Mouse (Mus musculus): Measurements from ENCODE around the gene Afdn. TPM values are rescaled to one million over a fixed set of nuclear protein-coding genes. Genes with fewer than 3 reads are reported as not detected.

The Afdn gene
- polyA plus RNA-seq, 1 experiment from 2014 or later, result 159 TPM

GRCm38 (mm10) chr17:13726832-13727355 is 33.4 kb upstream of the Afdn start:
- no peak for ATAC-seq
- Histone ChIP-seq H3K4me2 (no peak overlapping the region), H3K27me3 (no peaks in the 10 kb centered on the region), H3K9ac (no peak overlapping the region), H3K9me3 (replicated peaks) (no peaks in the 10 kb centered on the region), H3K4me1 (peaks cover 19% of the 10 kb centered on the region), H3K4me3 (no peak overlapping the region), H3K27ac (no peak overlapping the region), H3K36me3 (ENCODE audit: poor library complexity, severe bottlenecking) (no peaks in the 10 kb centered on the region)
- WGBS, result 93% methylated on average over 8 of the region's 8 CpGs

DNA sequence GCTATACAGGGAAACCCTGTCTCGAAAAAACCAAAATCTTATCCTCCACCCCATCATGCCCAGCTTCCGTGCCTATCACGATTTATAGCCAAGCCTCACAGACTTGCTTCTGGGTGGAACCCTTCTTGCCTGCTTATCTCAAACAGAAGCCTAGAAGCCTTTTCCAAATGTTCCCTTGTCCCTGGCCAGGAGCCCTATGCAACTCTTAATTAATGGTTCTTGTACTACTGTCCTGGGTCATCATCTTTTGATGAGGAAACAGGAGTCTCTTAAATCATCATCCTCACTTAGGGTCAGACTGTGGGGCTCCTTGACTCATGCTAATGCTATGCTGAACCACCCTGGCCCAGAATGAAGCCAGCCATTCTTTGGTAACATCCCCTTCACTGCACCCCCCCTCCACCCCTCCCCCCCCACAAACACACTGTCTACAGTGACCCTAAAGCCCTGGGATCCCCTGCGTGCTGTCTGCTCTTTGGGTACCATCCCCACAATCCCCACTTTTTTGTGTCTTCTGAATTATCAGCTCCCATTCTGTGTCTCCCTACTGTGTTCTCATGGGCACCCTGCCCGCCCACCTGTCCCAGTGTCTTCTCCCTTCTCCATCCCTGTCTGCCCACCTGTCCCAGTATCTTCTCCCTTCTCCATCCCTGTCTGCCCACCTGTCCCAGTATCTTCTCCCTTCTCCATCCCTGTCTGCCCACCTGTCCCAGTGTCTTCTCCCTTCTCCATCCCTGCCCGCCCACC is 29.2 kb upstream of the Afdn start:
- no peak for ATAC-seq
- Histone ChIP-seq H3K4me1 (peaks cover 5% of the 10 kb centered on the region; the same call in 1 of the 2 replicates), H3K4me3 (no peak overlapping the region), H3K36me3 (ENCODE audit: poor library complexity, severe bottlenecking) (no peaks in the 10 kb centered on the region), H3K4me2 (no peak overlapping the region), H3K9me3 (replicated peaks) (no peaks in the 10 kb centered on the region), H3K27me3 (no peaks in the 10 kb centered on the region), H3K9ac (no peak overlapping the region), H3K27ac (no peak overlapping the region)
- 94% methylated on average over 6 of the region's 6 CpGs for WGBS

GRCm38 (mm10) chr17:13731727-13732112 is 28.6 kb upstream of the Afdn start:
- Histone ChIP-seq H3K36me3 (ENCODE audit: poor library complexity, severe bottlenecking) (no peaks in the 10 kb centered on the region), H3K27ac (no peak overlapping the region), H3K4me3 (no peak overlapping the region), H3K4me2 (no peak overlapping the region), H3K4me1 (peaks cover 10% of the 10 kb centered on the region; the same call in 1 of the 2 replicates), H3K27me3 (no peaks in the 10 kb centered on the region), H3K9me3 (replicated peaks) (no peaks in the 10 kb centered on the region), H3K9ac (no peak overlapping the region)
- ATAC-seq, result no peak
- WGBS, result 91% methylated on average over 4 of the region's 4 CpGs

DNA sequence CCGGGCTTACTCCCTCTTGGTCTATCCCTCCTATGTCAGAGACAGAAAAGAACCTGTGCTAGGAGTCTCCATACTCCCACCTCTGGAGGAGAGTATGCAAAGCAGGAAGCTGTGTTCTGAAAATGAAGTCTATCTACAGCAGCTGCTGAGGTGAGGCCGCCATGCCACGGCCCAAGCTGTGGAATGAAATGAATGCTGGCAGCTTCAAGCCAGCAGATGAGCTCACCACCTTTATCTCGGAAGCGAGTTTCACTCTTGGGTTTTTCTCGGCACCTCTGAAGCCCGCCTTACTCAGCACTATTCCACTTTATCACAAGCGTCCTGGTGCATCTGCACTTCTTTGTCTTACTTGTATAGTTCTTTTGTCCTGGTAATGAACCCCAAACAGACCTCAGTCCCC is 27.7 kb upstream of the Afdn start:
- Histone ChIP-seq H3K36me3 (ENCODE audit: poor library complexity, severe bottlenecking) (no peaks in the 10 kb centered on the region), H3K4me3 (no peak overlapping the region), H3K4me1 (peaks cover 10% of the 10 kb centered on the region; the same call in 1 of the 2 replicates), H3K4me2 (no peak overlapping the region), H3K9ac (no peak overlapping the region), H3K27ac (no peak overlapping the region), H3K9me3 (replicated peaks) (no peaks in the 10 kb centered on the region), H3K27me3 (no peaks in the 10 kb centered on the region)
- 60% methylated on average over 8 of the region's 8 CpGs for WGBS
- no peak for ATAC-seq

DNA sequence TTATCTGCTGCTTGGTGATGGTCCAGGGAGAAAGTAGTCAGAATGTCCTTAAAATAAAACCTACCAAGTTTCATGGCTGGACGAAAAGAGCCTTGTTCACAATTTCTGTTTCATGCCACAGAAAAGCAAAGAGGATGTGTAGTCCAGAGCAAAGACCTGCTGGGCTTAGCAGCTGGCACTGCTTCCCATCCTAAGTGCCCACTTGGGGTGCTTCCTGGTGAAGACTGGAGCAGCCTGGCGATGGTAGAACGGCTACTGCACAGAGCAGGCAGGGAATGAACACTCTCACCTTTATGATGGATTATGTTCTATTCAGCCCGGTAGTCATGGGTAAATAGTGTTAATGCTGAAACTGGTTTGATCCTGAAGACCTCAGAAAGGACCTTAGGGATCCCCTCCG is 26.4 kb upstream of the Afdn start:
- no peak for ATAC-seq
- no peak overlapping the region for H3K27ac ChIP-seq
- no peaks in the 10 kb centered on the region for H3K9me3 ChIP-seq (replicated peaks)
- no peak overlapping the region for H3K9ac ChIP-seq
- H3K4me3 ChIP-seq, result no peak overlapping the region
- 96% methylated on average over 5 of the region's 5 CpGs for WGBS
- peaks cover 10% of the 10 kb centered on the region; the same call in 1 of the 2 replicates for H3K4me1 ChIP-seq
- no peaks in the 10 kb centered on the region for H3K36me3 ChIP-seq (ENCODE audit: poor library complexity, severe bottlenecking)
- H3K4me2 ChIP-seq, result no peak overlapping the region
- H3K27me3 ChIP-seq, result no peaks in the 10 kb centered on the region

DNA sequence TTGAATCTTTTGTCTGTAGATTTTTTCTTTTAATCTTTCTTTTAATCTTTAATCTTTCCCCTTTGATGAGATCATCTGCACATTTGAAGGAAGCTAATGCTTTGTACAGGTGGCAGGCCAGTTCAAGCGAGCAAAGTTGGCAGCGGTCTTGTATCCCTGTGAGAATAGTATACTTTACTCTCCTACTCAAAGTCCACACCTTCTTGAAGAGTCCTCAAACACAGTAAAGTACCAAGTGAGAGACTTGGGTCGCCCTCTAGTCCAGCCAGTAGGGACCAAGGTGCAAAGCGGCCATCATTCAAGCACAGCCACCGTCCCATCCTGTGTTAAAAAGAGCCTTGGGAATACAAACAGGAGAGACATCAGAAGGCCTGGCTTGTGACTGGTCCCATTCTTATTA is 25.3 kb upstream of the Afdn start:
- Histone ChIP-seq H3K36me3 (ENCODE audit: poor library complexity, severe bottlenecking) (no peaks in the 10 kb centered on the region), H3K4me1 (peaks cover 10% of the 10 kb centered on the region; the same call in 1 of the 2 replicates), H3K4me2 (no peak overlapping the region), H3K9me3 (replicated peaks) (no peaks in the 10 kb centered on the region), H3K9ac (no peak overlapping the region), H3K27ac (no peak overlapping the region), H3K27me3 (no peaks in the 10 kb centered on the region), H3K4me3 (no peak overlapping the region)
- 88% methylated on average over 5 of the region's 5 CpGs for WGBS
- ATAC-seq, result no peak

GRCm38 (mm10) chr17:13735803-13736282 is 24.5 kb upstream of the Afdn start:
- Histone ChIP-seq H3K4me1 (peaks cover 15% of the 10 kb centered on the region; the same call in 1 of the 2 replicates), H3K4me2 (no peak overlapping the region), H3K27ac (no peak overlapping the region), H3K9me3 (replicated peaks) (no peaks in the 10 kb centered on the region), H3K36me3 (ENCODE audit: poor library complexity, severe bottlenecking) (no peaks in the 10 kb centered on the region), H3K4me3 (no peak overlapping the region), H3K9ac (no peak overlapping the region), H3K27me3 (no peaks in the 10 kb centered on the region)
- 72% methylated on average over 8 of the region's 8 CpGs for WGBS
- peak; percentile 48; the same call in 1 of the 2 replicates for ATAC-seq

DNA sequence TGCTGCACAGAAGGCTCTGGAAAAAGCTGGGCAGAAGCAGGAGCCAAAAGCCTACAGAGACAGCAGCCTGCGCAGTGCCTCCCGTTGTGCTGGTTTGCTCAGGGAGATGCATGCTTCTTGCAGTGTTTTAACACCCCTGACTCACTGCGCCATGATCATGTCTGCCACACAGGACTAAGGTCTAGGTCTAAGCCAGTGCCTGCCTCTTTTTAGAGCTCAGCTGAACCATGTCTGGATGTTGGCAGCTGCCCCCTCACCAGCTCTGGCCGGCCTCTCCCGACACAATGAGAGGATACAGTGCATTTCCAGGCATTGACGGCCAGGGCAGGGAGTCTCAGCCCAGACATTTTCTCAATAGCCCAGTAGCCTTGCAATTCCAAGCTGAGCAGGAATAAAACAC is 23.0 kb upstream of the Afdn start:
- WGBS, result 63% methylated on average over 6 of the region's 6 CpGs
- H3K27me3 ChIP-seq, result no peaks in the 10 kb centered on the region
- no peak overlapping the region for H3K9ac ChIP-seq
- no peak overlapping the region for H3K4me2 ChIP-seq
- no peaks in the 10 kb centered on the region for H3K36me3 ChIP-seq (ENCODE audit: poor library complexity, severe bottlenecking)
- peaks cover 18% of the 10 kb centered on the region; the same call in 1 of the 2 replicates for H3K4me1 ChIP-seq
- no peak overlapping the region for H3K27ac ChIP-seq
- ATAC-seq, result no peak; the same call in 1 of the 2 replicates
- no peak overlapping the region for H3K4me3 ChIP-seq
- H3K9me3 ChIP-seq (replicated peaks), result no peaks in the 10 kb centered on the region

- WGBS, result 77% methylated on average over 7 of the region's 7 CpGs
- H3K4me3 ChIP-seq, result no peak overlapping the region
- H3K27me3 ChIP-seq, result no peaks in the 10 kb centered on the region
- H3K9me3 ChIP-seq (replicated peaks), result no peaks in the 10 kb centered on the region
- no peak overlapping the region for H3K4me2 ChIP-seq
- no peak overlapping the region for H3K9ac ChIP-seq
- H3K4me1 ChIP-seq, result peaks cover 25% of the 10 kb centered on the region
- ATAC-seq, result no peak
- H3K36me3 ChIP-seq (ENCODE audit: poor library complexity, severe bottlenecking), result no peaks in the 10 kb centered on the region
- H3K27ac ChIP-seq, result no peak overlapping the region
Measured at GRCm38 (mm10) chr17:13738121-13738776, 22.1 kb upstream of the Afdn start.

DNA sequence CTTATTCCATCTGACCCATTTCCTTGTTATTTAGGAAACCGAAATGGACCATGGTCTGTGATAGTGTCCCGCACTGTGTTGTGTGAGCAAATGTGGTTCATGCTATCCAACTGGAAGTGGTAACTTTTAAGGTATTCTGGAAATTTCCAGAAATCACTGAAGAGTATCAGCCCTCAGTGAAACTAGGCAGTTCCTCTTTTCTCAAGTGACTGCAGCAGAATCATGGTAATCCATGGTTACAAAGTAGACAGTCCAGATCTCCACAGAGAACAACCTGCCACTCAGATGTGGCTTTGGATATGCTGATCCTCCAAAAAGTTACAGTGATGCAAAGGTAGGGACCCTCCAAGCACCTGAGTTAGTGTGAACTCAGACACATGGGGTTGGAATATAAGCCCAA is 21.4 kb upstream of the Afdn start:
- Histone ChIP-seq H3K4me2 (no peak overlapping the region), H3K9me3 (replicated peaks) (no peaks in the 10 kb centered on the region), H3K9ac (no peak overlapping the region), H3K36me3 (ENCODE audit: poor library complexity, severe bottlenecking) (no peaks in the 10 kb centered on the region), H3K4me1 (peaks cover 31% of the 10 kb centered on the region), H3K4me3 (no peak overlapping the region), H3K27ac (no peak overlapping the region), H3K27me3 (no peaks in the 10 kb centered on the region)
- ATAC-seq, result no peak
- 99% methylated on average over 2 of the region's 2 CpGs for WGBS

- H3K4me2 ChIP-seq, result no peak overlapping the region
- WGBS, result 70% methylated on average over 5 of the region's 5 CpGs
- no peak overlapping the region for H3K9ac ChIP-seq
- H3K36me3 ChIP-seq (ENCODE audit: poor library complexity, severe bottlenecking), result no peaks in the 10 kb centered on the region
- no peaks in the 10 kb centered on the region for H3K27me3 ChIP-seq
- H3K9me3 ChIP-seq (replicated peaks), result no peaks in the 10 kb centered on the region
- no peak overlapping the region for H3K4me3 ChIP-seq
- ATAC-seq, result no peak
- H3K27ac ChIP-seq, result no peak overlapping the region
- H3K4me1 ChIP-seq, result peaks cover 40% of the 10 kb centered on the region
Measured at GRCm38 (mm10) chr17:13739981-13740380, 20.4 kb upstream of the Afdn start.

DNA sequence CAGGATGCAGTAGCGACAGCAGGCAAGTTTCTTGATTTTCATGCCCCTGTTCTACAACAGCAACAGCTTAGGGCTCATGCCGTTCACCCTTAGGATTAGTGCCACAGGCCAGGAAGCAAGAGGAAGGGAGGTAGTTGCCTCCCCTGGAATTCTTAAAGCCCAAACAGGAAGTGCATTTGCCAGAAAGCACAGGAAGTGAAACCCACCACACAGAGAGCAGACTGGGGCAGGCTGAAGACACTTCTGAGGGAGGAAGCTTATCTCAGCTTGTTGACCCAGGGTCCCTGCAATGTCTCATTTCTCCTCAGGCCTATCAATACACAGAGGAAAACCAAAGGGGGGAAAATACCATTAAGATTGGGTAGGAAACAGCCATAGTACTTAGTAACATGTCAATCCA is 19.5 kb upstream of the Afdn start:
- H3K36me3 ChIP-seq (ENCODE audit: poor library complexity, severe bottlenecking), result no peaks in the 10 kb centered on the region
- no peak overlapping the region for H3K9ac ChIP-seq
- H3K4me2 ChIP-seq, result no peak overlapping the region
- no peak for ATAC-seq
- peaks cover 45% of the 10 kb centered on the region for H3K4me1 ChIP-seq
- no peak overlapping the region for H3K27ac ChIP-seq
- 60% methylated on average over 2 of the region's 2 CpGs for WGBS
- no peaks in the 10 kb centered on the region for H3K27me3 ChIP-seq
- H3K9me3 ChIP-seq (replicated peaks), result no peaks in the 10 kb centered on the region
- H3K4me3 ChIP-seq, result no peak overlapping the region
